Mouse (Mus musculus): ENCODE data around the gene Susd1. TPM values are rescaled to one million over a fixed set of nuclear protein-coding genes. Genes with fewer than 3 reads are reported as not detected.
"Not testable (repeated sequence)": the region's sequence is repeated elsewhere in the genome, so short reads cannot be mapped to it uniquely, and the experiment has no call there.

Gene Susd1
- total RNA-seq, 4 experiments from 2014 or later = 8.3 to 11.1 (median 10.1) TPM

DNA sequence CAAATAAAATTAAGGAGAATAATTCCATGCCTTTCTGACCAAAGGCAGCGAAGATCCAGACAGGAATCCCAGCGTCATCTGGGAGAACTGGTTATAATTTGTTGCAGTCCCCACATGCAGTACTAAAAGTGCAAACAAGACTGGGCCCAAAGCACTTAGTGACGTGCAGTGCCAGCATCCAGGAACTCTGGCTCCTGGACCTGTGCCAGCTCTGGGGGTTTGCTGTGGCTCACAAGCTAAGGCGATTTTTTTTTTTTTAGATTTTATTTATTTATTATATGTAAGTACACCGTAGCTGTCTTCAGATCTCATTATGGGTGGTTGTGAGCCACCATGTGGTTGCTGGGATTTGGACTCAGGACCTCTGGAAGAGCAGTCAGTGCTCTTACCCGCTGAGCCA lies 152.1 kb downstream of the Susd1 start:
- not testable (repeated sequence) for DNase-seq (ENCODE audit: low spot score in 2 of 2)

DNA sequence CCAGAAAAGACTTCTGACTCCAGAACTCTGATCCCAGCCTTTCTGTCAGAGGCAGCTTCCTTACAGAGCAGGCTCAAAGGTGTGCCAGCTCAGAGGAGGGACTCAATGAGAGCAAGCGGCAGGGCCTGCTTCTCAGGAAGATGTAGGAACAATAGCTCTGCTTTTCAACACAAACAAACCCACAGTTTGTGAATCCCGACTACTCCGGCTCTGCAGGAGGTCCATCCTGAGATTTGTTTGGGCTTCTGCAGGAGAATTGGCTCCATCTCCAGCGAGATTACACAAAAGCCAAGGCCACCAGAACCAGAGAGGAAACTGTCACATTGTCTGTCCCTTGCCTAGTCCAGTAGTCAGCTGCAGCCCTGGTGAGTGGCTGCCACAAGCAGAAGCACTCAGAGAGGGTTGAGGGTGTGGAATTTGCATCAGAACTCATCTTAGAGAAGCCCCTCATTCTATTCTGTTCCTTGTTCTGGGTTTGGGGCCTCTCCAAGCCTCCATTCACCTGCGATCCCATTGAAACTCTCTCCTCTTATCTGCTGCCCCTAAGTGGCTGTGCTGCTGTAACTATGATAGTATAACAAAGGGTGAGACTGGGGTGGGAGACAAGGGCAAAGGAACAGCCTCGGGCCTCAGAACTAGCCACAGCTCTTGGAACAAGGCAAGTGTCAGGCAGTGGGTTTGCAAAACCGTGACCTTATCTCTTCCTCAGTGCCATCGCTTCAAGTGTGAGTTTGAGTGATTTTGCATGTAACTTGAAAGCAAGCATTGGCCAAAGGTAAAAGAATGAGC lies 155.5 kb downstream of the Susd1 start:
- DNase-seq (ENCODE audit: low spot score in 2 of 2) = no peak

DNA sequence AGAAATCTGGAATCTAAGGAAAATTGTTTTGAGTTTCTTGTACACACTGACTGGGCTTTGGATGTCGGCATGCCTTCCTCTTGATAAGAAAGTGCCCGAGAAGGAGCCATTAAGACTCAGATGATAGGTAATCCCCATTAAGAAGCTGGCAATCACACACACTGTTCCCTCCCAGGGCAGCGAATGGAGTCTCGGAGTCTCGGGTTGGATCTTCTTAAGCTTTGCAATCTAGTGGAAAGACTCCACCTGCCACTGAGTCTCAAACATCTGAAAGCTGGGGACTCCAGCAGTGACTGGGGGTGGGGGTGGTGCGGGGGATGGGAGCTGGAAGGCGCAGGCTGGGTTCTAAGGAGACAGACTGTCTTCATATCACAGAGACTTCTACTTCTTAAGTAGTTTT lies 156.3 kb downstream of the Susd1 start:
- DNase-seq (ENCODE audit: low spot score in 2 of 2) = no peak

DNA sequence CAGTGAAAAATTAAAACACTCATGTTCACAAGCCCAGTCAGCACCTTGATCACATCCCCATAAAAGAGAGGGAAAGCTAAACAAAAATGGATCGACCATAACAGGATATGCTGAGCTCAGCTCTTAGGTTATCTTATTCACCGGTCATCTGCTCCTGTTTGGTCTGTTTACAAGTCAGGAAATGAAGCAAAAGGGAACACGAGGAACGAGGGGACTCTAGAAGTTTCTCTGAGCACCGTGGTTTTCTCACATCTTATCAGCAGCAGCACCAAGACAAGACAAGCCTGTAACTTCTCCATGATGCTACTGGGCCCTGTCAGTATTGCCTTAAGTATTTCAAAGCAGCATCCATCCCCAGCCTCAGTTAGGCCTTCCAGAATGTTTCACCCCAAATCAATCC lies 157.6 kb downstream of the Susd1 start:
- no peak for DNase-seq (ENCODE audit: low spot score in 2 of 2)

DNA sequence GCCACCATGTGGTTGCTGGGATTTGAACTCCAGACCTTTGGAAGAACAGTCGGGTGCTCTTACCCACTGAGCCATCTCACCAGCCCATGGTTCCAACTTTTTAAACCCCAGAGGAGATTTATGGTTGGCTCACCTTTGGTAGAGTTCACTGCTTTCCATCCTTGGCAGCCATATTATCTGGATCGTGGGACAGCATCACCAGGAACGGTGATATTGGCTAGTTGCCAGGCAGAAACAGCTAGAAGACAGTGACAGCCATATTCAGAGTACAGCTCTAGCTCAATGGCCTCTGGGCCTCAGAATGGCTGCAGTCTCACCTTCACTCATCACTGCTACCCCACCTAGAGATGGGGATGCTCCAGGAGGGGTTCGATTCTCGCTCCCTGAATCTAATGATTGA lies 159.3 kb downstream of the Susd1 start:
- no peak for DNase-seq (ENCODE audit: low spot score in 2 of 2)

DNA sequence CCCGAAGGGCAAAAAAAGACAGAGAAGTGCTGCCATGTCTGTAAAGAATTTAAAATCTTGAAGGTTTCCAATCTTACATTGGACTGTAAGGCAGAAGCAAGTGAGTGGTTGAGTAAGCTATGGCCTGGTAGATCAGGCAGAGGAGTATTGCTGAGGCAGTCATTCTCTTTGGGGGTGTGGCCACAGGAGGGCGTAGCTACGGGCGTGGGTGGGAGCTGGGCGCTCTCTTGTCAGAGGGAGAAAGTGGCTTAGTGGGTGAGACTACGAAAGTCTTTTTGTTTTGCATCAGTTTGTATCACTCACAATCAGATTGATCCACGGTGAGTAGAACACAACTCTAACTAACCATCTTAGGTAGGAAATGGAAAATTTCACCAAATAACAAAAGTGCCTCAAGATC lies 160.0 kb downstream of the Susd1 start:
- DNase-seq (ENCODE audit: low spot score in 2 of 2) = no peak

DNA sequence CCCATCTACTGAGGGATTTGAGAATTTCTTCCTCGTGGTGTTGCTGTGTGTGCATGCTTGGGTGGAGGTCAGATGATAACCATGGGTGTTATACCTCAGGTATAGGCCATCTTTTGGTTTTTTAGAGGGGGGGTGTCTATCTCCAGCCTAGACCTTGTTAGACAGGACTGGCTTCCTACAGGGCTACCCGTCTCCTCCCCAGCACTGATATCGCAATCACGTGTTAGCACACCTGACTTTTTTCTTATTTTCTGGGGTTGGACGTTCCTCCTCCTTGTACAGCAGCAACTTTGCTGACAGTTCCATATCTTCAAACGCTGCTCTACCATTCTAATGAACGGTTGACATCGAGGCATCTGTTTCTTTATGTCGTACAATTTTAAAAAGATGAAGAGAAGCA lies 160.5 kb downstream of the Susd1 start:
- no peak for DNase-seq (ENCODE audit: low spot score in 2 of 2)

DNA sequence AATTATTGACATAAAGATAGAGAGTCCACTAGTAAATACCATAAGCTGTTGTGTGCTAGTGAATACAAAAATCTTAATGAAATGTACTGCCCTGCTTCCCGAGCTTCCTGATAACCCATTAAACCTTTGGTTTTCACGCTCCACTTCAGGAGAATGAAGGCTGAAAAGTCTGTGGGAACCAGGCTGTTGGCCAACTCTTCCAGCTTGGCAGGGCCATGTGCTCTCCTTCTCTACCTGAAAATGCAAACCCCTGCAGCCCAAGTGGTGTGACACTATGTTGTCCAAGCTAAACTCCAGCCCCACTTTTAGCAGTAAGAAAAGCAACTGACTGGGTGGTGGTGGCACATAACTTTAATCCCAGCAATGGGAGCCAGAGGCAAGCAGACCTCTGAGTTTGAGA lies 162.5 kb downstream of the Susd1 start:
- no peak for DNase-seq (ENCODE audit: low spot score in 2 of 2)

DNA sequence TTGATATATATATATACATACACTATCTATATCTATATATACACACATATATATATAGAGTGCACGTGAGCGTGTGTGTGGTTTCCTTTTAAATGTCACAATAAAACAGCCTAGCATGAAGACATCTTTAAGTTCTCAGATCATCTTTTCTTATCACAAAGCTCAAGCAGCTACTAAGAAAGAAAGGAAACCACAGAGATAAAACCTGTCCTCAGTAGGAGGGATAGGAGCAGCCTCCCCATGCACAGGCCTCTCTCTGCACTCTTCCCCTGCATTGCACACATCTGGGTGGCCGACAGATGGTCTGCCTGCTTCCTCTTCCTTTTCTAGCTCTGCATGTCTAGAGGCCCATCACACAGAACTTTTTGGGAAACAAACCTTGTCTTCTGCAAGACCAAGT lies 162.9 kb downstream of the Susd1 start:
- no peak for DNase-seq (ENCODE audit: low spot score in 2 of 2)

DNA sequence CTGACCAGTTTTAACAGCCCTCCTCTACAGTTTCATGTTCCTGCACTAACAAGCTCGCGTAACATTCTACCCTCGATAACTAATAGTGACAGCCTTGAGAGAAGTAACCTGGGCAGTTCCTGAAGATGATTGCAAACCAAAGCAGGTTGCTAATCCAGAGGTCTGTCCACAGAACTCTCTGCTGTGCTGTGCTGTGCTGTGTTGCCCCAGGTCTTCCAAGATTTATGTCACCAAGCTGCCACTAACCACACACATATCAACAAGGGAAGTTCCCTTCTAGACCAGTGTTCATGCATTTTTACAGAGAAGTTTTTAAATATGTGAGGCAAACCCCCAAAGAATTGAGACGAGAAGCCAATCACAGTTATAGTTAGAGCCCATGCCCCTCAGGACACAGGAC lies 164.3 kb downstream of the Susd1 start:
- no peak for DNase-seq (ENCODE audit: low spot score in 2 of 2)

DNA sequence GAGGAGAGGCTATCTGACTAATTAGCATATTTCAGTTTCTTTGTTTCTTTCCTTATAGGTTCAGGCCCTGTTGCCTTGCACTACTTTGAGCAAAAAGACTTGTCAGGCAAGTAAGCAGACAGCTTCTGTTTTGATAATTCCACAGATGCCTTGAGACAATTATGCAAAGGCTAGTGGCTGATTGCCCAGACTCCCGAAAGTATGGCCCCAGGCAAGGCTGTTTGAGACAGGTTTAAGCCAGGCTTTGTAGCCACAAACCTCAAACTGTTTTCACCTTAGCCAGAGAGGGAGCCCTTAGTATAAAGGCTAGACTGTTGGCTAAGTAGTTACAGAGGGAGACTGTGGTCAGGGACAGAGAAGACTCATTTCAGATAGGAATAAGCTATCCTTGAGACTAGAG lies 165.1 kb downstream of the Susd1 start:
- DNase-seq (ENCODE audit: low spot score in 2 of 2) = no peak

DNA sequence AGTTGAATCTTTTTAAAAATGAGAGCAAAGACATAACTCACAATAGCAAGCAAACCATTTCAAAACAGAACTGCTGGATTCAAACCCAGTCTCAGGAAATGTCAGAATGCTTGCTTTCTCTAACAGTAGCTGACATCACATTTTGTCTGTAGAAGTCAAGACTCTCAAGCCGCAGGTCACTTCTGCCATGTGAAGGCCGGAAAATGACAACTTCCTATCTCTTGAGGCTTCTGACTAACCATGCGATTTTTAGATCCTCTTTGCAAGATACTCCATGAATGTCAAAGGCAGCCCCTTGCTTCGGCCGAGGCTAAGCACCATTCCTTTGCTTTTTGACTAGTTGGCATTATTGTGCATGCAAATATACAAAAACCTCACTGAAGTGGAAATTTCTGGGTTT lies 172.8 kb downstream of the Susd1 start:
- no peak for DNase-seq (ENCODE audit: low spot score in 2 of 2)

DNA sequence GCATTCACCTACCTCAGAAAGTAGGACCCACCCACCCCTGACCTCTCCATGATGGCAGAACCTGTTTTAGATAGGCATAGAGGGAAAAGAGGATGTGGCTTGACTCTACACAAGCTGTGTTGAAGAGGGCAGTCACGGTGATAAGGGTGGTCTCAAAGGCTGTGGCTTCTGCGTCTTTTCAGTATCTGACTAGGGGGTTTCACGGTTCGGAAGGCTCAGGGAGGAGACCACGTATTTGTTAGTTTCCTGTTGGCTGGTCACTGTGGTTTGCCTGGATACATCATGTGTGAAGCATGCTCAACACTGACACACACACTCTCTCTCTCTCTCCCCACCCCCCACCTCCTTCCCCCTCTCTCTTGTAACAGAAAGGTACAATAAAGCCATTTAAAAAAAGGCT lies 173.3 kb downstream of the Susd1 start:
- DNase-seq (ENCODE audit: low spot score in 2 of 2) = no peak

Other genes starting within 250 kb of the Susd1 start
- 10 to 100 TPM; 62.9 to 68.4 (median 66.4) TPM for gene Ugcg, start 249.4 kb downstream of the Susd1 start, total RNA-seq (2022)
- 10 to 100 TPM; 34.8 to 37.4 (median 36.7) TPM for gene Ptbp3, start 110.7 kb upstream of the Susd1 start, total RNA-seq (2022)
- 10 to 100 TPM; 23.0 to 31.4 (median 29.0) TPM for gene Hsdl2, start 142.9 kb upstream of the Susd1 start, total RNA-seq (2022)
- gene E130308A19Rik, start 187.6 kb upstream of the Susd1 start, total RNA-seq (2022) = 10 to 100 TPM; 11.6 to 16.6 (median 13.0) TPM

Data from layer of hippocampus, adult 8-10 months (tissue).